Mouse (Mus musculus) liver, adult 2 months (tissue): Measurements from ENCODE around the gene Otof. TPM values are rescaled to one million over a fixed set of nuclear protein-coding genes. Genes with fewer than 3 reads are reported as not detected.

Source experiments
- DNase-seq: peaks from one replicate; pipeline ENCODE4 v3.0.0-alpha.2; 2011; ENCODE audit warnings: low read depth, low spot score; ENCODE audit errors: extremely low read depth
- H3K27ac ChIP-seq: fragments of 200-500 bp; replicated peaks from 2 replicates; pipeline ENCODE4 v1.5.1; 2012; ENCODE audit warnings: low read depth, mild to moderate bottlenecking, control low read depth, inconsistent platforms, low read length; ENCODE audit not compliant: insufficient read depth
- H3K27me3 ChIP-seq: fragments of 200-500 bp; 2 replicates; pipeline ENCODE4 v1.6.1; 2012; ENCODE audit warnings: mild to moderate bottlenecking, moderate library complexity, low read length, inconsistent platforms; ENCODE audit not compliant: control insufficient read depth, insufficient read depth
- H3K36me3 ChIP-seq: fragments of 200-500 bp; 2 replicates; pipeline ENCODE4 v1.6.1; 2012; ENCODE audit warnings: low read length, inconsistent platforms; ENCODE audit not compliant: control insufficient read depth, insufficient read depth
- H3K4me1 ChIP-seq: fragments of 200-500 bp; 2 replicates; pipeline ENCODE4 v1.6.1; 2011; ENCODE audit warnings: low read length; ENCODE audit not compliant: control insufficient read depth, insufficient read depth
- H3K4me3 ChIP-seq: fragments of 200-500 bp; 2 replicates; pipeline ENCODE4 v1.5.1; 2011; ENCODE audit warnings: low read depth, mild to moderate bottlenecking, control low read depth, low read length, moderate library complexity; ENCODE audit not compliant: insufficient read depth
- H3K79me2 ChIP-seq: fragments of 200-500 bp; 2 replicates; pipeline ENCODE4 v1.6.1; 2012; ENCODE audit warnings: inconsistent platforms, mild to moderate bottlenecking, low read length, moderate library complexity; ENCODE audit not compliant: control insufficient read depth, insufficient read depth
- H3K9ac ChIP-seq: fragments of 200-500 bp; 2 replicates; pipeline ENCODE4 v1.6.1; 2012; ENCODE audit warnings: low read depth, mild to moderate bottlenecking, control low read depth, inconsistent platforms, low read length
- CTCF ChIP-seq: fragments of 200-500 bp; IDR thresholded peaks from 2 replicates; pipeline ENCODE4 v1.5.1; 2011; ENCODE audit warnings: low read depth, low read length, control low read depth
- POLR2A ChIP-seq: fragments of 200-500 bp; IDR thresholded peaks from 2 replicates; pipeline ENCODE4 v1.6.1; 2011; ENCODE audit warnings: low read length, control low read depth; ENCODE audit not compliant: insufficient read depth; ENCODE audit errors: extremely low read depth
- WGBS: fragments of 180-500 bp; shearing (Covaris S2); methylation state at CpG from one replicate; pipeline ENCODE4 v1.1.7; 2018; 5-methylcytosine and 5-hydroxymethylcytosine counted together
- polyA plus RNA-seq: library from polyadenylated mRNA; depleted of rRNA; stranded (reverse); fragments of >200 nt; gene quantifications from 2 replicates; pipeline ENCODE4 v1.2.3, GENCODE M21; 2012
- total RNA-seq: library from RNA; depleted of rRNA; stranded (reverse); fragments of >200 nt; gene quantifications from 2 replicates; pipeline ENCODE4 v1.2.3, GENCODE M21; 2014

The Otof gene
- total and polyA plus RNA-seq, 2 experiments, result 0.01 TPM; not detected in 1

DNA sequence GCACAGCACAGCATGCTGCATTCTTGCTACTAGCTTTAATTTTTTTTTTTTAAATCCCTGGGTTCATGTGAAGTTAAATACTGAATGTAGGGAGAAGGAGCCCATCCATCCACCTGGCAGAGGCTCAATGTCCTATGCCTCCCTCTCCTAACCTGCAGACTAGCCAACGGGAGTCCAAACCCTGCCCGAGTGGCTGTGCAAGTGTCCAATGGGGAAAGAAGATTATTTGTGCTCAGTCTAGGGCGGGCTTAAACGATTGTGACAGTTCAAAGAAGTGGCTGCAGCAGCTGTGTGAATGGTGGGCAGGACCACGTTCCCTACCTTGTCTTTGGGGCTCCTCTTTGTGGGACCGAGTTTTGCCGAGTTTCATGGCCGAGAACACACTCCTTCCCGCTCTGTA, 54.9 kb downstream of the Otof start:
- TF ChIP-seq POLR2A (no peak), CTCF (no peak)
- H3K4me1 ChIP-seq, result peaks cover 7% of the 10 kb centered on the region
- no peaks in the 10 kb centered on the region for H3K36me3 ChIP-seq
- WGBS, result 23% methylated on average over 9 of the region's 9 CpGs
- H3K4me3 ChIP-seq, result no peak overlapping the region
- no peaks in the 10 kb centered on the region for H3K27me3 ChIP-seq
- no peak overlapping the region for H3K27ac ChIP-seq
- H3K79me2 ChIP-seq, result no peaks in the 10 kb centered on the region
- H3K9ac ChIP-seq, result no peak overlapping the region
- DNase-seq, result no peak

DNA sequence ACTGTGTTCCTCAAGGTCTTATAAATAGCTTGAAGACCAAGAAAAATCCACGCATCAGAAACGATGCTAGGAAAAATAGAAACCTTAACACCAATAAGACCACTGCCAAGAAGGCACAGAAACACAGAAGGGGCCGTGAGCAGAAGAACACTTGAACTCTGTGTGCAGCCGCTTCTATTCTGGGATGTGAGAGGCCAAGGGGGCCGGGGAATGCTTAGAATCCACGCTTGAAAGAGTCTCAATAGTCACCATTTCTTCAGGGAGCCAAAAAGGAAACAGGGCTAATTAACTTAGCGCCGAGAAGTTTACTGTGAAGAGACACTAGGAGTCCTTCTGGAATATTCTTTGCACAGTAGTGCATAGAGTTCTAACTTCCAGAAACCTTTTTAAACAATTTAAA, 60.6 kb downstream of the Otof start:
- 69% methylated on average over 8 of the region's 8 CpGs for WGBS
- TF ChIP-seq CTCF (no peak), POLR2A (no peak)
- no peaks in the 10 kb centered on the region for H3K36me3 ChIP-seq

GRCm38 (mm10) chr5:30400521-30400920, 61.2 kb downstream of the Otof start:
- Histone ChIP-seq H3K4me1 (no peaks in the 10 kb centered on the region), H3K27ac (no peak overlapping the region), H3K4me3 (no peak overlapping the region), H3K79me2 (no peaks in the 10 kb centered on the region), H3K36me3 (no peaks in the 10 kb centered on the region), H3K9ac (no peak overlapping the region), H3K27me3 (no peaks in the 10 kb centered on the region)
- WGBS, result 82% methylated on average over 5 of the region's 5 CpGs
- TF ChIP-seq POLR2A (no peak), CTCF (no peak)
- no peak for DNase-seq

More for the DNA sequence above, 60.6 kb downstream of the Otof start:
- Histone ChIP-seq H3K79me2 (no peaks in the 10 kb centered on the region), H3K9ac (no peak overlapping the region), H3K4me3 (no peak overlapping the region), H3K27ac (no peak overlapping the region), H3K27me3 (no peaks in the 10 kb centered on the region), H3K4me1 (no peaks in the 10 kb centered on the region)
- DNase-seq, result no peak

GRCm38 (mm10) chr5:30391473-30391872, 70.3 kb downstream of the Otof start:
- Histone ChIP-seq H3K27ac (no peak overlapping the region), H3K9ac (no peak overlapping the region), H3K79me2 (no peaks in the 10 kb centered on the region), H3K4me3 (no peak overlapping the region), H3K4me1 (no peaks in the 10 kb centered on the region), H3K36me3 (no peaks in the 10 kb centered on the region), H3K27me3 (no peaks in the 10 kb centered on the region)
- TF ChIP-seq CTCF (peak; percentile 93), POLR2A (no peak)
- 26% methylated on average over 7 of the region's 7 CpGs for WGBS
- peak; percentile 41 for DNase-seq

- no peaks in the 10 kb centered on the region for H3K27me3 ChIP-seq
- WGBS, result 91% methylated on average over 5 of the region's 5 CpGs
- H3K9ac ChIP-seq, result no peak overlapping the region
- DNase-seq, result no peak
- no peak overlapping the region for H3K4me3 ChIP-seq
- H3K4me1 ChIP-seq, result no peaks in the 10 kb centered on the region
- TF ChIP-seq POLR2A (no peak), CTCF (no peak)
- H3K79me2 ChIP-seq, result no peaks in the 10 kb centered on the region
- no peaks in the 10 kb centered on the region for H3K36me3 ChIP-seq
- no peak overlapping the region for H3K27ac ChIP-seq
Measured at GRCm38 (mm10) chr5:30389836-30390235, 71.9 kb downstream of the Otof start.

DNA sequence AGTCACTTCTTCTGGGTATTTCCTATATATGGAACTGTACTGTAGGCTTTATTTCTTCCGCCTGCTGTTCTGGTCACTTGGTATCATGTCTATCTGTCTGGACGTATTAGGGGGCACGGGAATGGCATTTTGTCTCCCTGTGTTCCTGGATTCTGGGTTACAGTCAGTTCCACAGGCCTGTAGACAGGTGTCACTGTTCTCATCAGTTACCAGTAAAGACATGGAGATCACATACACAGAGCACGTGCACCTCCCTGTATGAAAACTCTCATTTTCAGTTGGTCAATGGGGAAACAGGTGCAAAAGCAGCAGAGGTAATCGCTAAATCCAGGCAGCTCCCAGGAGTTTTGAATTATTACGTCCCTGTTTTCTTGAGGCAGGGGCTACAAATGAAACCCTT, 74.0 kb downstream of the Otof start:
- no peaks in the 10 kb centered on the region for H3K4me1 ChIP-seq
- TF ChIP-seq POLR2A (no peak), CTCF (no peak)
- no peak overlapping the region for H3K4me3 ChIP-seq
- no peaks in the 10 kb centered on the region for H3K36me3 ChIP-seq
- 85% methylated on average over 6 of the region's 6 CpGs for WGBS
- no peak overlapping the region for H3K27ac ChIP-seq
- no peak overlapping the region for H3K9ac ChIP-seq
- DNase-seq, result no peak
- no peaks in the 10 kb centered on the region for H3K79me2 ChIP-seq
- no peaks in the 10 kb centered on the region for H3K27me3 ChIP-seq

GRCm38 (mm10) chr5:30382876-30383275, 78.9 kb downstream of the Otof start:
- no peaks in the 10 kb centered on the region for H3K36me3 ChIP-seq
- no peak overlapping the region for H3K27ac ChIP-seq
- no peaks in the 10 kb centered on the region for H3K27me3 ChIP-seq
- H3K79me2 ChIP-seq, result no peaks in the 10 kb centered on the region
- H3K4me3 ChIP-seq, result no peak overlapping the region
- TF ChIP-seq CTCF (no peak), POLR2A (no peak)
- DNase-seq, result no peak
- 71% methylated on average over 7 of the region's 7 CpGs for WGBS
- no peak overlapping the region for H3K9ac ChIP-seq
- H3K4me1 ChIP-seq, result no peaks in the 10 kb centered on the region
